Mouse (Mus musculus): Measurements from ENCODE around the gene Polk. TPM values are rescaled to one million over a fixed set of nuclear protein-coding genes. Genes with fewer than 3 reads are reported as not detected.

Gene Polk
- total RNA-seq, 2 experiments from 2014 or later: 11.8 to 13.6 TPM

DNA sequence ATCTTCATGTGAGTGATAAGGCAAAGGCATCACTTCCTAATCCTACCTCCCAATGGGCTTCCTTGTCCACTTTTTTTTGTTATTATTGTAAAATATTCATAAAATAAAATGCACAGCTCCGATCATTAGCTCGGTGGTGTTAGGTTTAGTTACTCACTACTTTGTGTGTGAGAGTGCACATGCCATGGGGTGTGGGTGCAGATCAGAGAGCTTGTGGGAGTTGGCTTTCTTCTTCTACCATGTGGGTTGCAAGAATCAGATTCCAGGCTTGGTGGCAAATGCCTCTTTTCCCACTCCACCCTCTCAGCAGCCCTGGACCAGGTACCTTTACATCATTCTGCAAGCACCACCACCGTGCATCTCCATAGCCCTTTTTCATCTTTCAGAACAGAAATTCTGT, 89.8 kb downstream of the Polk start:
- DNase-seq (ENCODE audit: extremely low spot score in 1 of 2, low spot score in 2 of 2): no peak
- TF ChIP-seq CTCF (IDR thresholded peaks at IDR 0.05): no peak
- H3K4me3 ChIP-seq: no peak overlapping the region
- H3K27ac ChIP-seq: no peak overlapping the region
- intact Hi-C loops (cut with DNase I): no loop called here

DNA sequence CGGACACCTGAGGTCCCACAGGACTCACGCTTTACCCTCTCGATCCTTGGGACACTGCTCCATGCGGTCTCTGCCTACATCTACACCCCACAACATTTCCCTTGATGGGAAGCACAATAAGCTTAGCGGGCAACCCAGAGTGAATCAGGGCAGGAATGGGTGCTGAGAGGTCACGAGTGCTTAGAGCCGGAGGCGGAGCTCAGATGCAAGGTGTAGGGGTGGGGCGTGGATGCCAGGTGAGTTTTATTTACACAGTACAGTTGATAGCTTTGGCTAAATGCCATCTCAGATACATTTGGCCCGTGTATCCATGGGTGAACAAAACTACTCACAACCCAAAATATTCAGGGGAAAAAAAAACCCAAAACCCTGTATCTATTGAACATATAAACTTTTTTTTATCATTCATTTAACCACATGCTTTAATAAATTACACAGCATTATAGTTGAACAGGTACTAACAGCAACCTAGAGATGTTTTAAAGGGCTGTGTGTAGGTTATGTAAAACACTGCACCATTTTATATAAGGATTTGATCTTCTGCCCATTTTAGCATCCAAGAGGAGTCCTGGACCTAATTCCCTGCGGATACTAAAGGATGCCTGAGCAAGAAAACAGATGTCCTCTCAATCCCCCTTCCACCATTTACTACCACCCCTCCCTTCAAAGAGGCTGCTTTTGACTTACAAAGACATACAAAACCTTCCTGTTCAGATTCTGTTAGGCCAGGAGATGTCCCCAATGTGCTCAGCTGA, 90.8 kb downstream of the Polk start:
- no peak for TF ChIP-seq CTCF (IDR thresholded peaks at IDR 0.05)
- intact Hi-C loops (cut with DNase I): no loop called here
- DNase-seq (ENCODE audit: extremely low spot score in 1 of 2, low spot score in 2 of 2): no peak
- Histone ChIP-seq H3K27ac (no peak overlapping the region; the same call in 1 of the 2 replicates), H3K4me3 (no peak overlapping the region)

- H3K4me3 ChIP-seq: no peak overlapping the region
- DNase-seq (ENCODE audit: extremely low spot score in 1 of 2, low spot score in 2 of 2): no peak
- intact Hi-C loops (cut with DNase I): no loop called here
- no peak overlapping the region for H3K27ac ChIP-seq
- TF ChIP-seq CTCF (IDR thresholded peaks at IDR 0.05): no peak
These were observed 91.5 kb downstream of the Polk start for GRCm38 (mm10) chr13:96450869-96451268.

DNA sequence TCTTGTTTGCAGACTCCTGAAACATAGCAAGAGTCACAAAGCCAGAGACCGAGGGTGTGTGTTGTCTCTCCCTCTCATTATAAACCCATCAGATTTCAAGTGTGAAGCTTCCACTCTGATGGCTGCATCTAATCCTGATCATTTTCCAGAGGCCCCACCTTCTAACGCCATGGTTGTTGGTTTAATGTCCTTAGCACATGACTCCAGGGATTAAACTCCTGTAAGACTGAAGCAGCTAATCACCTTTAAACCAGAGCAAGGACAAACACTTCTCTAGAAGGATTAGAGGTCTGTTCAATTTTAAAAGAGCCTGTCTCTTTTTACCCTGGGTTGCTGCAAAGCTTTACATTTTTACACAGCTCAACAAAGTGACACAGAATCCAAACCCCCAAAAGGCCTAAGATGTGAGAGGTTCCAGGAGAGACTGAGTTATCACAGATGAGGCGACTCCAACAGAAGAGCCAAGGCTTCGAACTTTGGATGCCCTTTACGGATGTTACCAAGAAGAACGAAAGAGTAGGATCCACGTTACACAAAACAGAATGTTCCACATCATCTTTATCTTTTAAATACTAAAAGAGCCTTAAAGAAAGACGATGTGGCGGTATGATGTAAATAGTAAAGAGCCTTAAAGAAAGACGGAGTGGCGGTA, 92.0 kb downstream of the Polk start:
- TF ChIP-seq CTCF (IDR thresholded peaks at IDR 0.05): no peak
- intact Hi-C loops (cut with DNase I): no loop called here
- Histone ChIP-seq H3K27ac (no peak overlapping the region), H3K4me3 (no peak overlapping the region)
- no peak for DNase-seq (ENCODE audit: extremely low spot score in 1 of 2, low spot score in 2 of 2)

DNA sequence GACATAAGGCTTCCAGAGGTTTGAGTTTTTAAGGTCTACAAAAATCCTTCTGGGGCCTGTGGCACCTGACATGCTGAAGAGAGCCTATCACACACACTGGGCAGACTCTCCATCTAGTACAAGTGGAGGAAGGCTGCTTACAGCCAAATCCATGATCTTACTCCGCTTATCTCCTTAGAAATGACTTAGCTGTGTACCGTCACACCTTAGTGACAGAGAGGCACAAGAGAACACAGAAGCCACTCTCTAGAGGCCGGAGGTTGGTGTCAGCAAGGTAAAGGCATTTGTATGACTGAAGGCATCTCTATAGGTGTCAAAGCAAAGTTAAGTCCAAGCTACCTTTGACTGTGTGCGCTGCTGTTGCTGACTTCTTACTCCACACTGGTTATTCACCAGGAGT, 101.9 kb downstream of the Polk start:
- no peak for TF ChIP-seq CTCF (IDR thresholded peaks at IDR 0.05)
- Histone ChIP-seq H3K27ac (no peak overlapping the region), H3K4me3 (no peak overlapping the region)
- intact Hi-C loops (cut with DNase I): no loop called here
- DNase-seq (ENCODE audit: extremely low spot score in 1 of 2, low spot score in 2 of 2): no peak

- intact Hi-C loops (cut with DNase I): no loop called here
- no peak for DNase-seq (ENCODE audit: extremely low spot score in 1 of 2, low spot score in 2 of 2)
- TF ChIP-seq CTCF (IDR thresholded peaks at IDR 0.05): no peak
These were observed 105.5 kb downstream of the Polk start for GRCm38 (mm10) chr13:96436921-96437320.

GRCm38 (mm10) chr13:96435793-96436192, 106.6 kb downstream of the Polk start:
- Histone ChIP-seq H3K4me3 (no peak overlapping the region), H3K27ac (no peak overlapping the region)
- DNase-seq (ENCODE audit: extremely low spot score in 1 of 2, low spot score in 2 of 2): no peak
- intact Hi-C loops (cut with DNase I): no loop called here
- no peak for TF ChIP-seq CTCF (IDR thresholded peaks at IDR 0.05)

More at GRCm38 (mm10) chr13:96436921-96437320, 105.5 kb downstream of the Polk start:
- no peak overlapping the region for H3K27ac ChIP-seq
- no peak overlapping the region for H3K4me3 ChIP-seq

DNA sequence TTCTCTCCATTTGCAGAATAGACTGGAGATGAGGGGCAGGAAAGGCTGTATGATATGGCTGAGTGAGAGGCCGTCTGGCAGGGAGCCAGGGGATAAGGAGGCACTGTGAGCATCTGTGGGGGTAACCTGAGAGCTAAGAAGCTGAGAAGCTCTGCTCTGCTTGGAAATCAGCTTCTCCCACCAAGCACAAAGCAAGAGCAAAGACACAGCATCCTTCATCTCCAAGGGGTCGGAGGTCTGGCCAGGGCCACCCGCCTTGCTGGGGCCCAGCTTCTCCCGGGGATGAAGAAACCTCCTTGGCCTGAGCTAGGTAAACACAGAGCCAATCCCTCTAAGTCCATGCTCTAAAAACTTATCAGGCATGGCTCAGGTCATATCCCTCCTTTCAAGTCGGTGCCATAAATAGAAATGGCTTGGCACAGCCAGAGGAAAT, 107.5 kb downstream of the Polk start:
- intact Hi-C loops (cut with DNase I): no loop called here
- H3K27ac ChIP-seq: no peak overlapping the region
- no peak for TF ChIP-seq CTCF (IDR thresholded peaks at IDR 0.05)
- H3K4me3 ChIP-seq: no peak overlapping the region
- DNase-seq (ENCODE audit: extremely low spot score in 1 of 2, low spot score in 2 of 2): no peak

GRCm38 (mm10) chr13:96433648-96434190, 108.7 kb downstream of the Polk start:
- Histone ChIP-seq H3K27ac (no peak overlapping the region), H3K4me3 (no peak overlapping the region)
- no peak for DNase-seq (ENCODE audit: extremely low spot score in 1 of 2, low spot score in 2 of 2)
- intact Hi-C loops (cut with DNase I): no loop called here
- TF ChIP-seq CTCF (IDR thresholded peaks at IDR 0.05): no peak

DNA sequence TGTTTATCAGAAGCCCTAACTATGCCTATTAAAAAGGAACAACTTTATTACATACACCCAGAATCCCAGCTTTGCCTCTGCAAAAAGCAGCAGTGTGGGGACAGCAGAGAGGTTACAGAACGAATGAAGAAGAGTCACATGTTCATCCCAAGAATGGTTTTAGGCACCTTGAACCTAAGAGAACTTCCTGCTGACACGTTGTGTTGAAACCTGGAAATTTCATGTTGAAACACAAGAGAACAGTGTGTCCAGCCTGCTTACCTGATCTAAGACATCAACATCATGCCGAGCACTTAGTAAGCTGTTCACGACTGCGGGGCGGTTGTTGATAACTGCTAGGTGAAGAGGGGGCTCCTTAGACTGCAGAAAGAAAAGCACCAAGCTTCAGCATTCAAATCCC, 109.3 kb downstream of the Polk start:
- Histone ChIP-seq H3K4me3 (no peak overlapping the region), H3K27ac (no peak overlapping the region)
- DNase-seq (ENCODE audit: extremely low spot score in 1 of 2, low spot score in 2 of 2): no peak
- intact Hi-C loops (cut with DNase I): no loop called here
- TF ChIP-seq CTCF (IDR thresholded peaks at IDR 0.05): no peak

DNA sequence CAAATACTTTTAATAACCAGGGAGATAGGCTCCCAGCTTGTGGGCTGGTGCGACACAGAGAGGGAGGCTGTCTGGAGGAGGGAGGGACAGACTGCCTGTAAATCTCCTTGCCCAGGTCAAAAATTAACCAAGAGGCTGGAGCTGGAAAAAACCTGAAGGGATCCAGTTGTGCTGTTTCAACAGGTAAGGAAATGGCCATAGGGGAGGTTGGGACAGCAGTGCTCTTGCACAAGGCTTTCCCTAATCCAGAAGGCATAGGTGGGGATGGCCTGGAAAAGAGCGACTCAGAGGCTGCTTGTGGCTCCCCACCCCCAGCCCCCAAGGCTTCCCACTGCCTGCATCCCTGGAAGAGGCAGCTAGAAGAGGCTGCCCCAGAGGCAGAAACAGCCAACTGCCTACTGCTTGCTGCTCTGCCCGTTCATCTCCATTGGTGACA, 110.0 kb downstream of the Polk start:
- intact Hi-C loops (cut with DNase I): no loop called here
- no peak for TF ChIP-seq CTCF (IDR thresholded peaks at IDR 0.05)
- H3K27ac ChIP-seq: no peak overlapping the region; the same call in 1 of the 2 replicates
- DNase-seq (ENCODE audit: extremely low spot score in 1 of 2, low spot score in 2 of 2): no peak
- no peak overlapping the region for H3K4me3 ChIP-seq

DNA sequence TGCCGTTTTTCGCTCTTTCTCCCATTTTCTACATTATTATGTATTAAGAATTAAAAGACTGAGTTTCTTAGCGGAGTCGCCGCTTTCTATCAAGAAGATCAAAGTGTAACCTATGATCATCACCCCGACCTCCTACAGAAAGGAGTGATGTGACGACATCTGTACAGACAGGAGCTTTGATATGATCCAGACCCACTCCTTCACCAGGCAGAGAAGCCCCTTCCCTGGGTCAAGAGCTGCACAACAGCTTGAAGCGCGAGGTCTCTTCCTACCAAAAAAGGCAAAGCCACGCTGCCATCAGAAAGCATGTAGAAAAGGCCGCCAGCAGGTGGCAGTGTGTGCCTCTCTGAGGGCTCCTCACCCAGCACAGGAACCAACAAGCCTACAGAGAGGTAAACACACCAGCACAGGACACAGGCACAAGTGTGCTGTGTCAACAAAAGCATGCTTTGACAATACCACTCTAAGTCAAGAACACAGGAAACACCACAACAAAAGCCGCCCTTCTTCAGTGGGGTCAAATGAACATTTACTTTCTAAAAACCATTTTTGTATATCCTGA, 110.7 kb downstream of the Polk start:
- intact Hi-C loops (cut with DNase I): loop anchor here (1.0 to 2.0 kb wide), 2 partner anchors 111 to 162 kb away; partner anchors contain the start of genes Col4a3bp and Polk
- peak; percentile 84 to 86 for DNase-seq (ENCODE audit: extremely low spot score in 1 of 2, low spot score in 2 of 2)
- Histone ChIP-seq H3K27ac (no peak overlapping the region), H3K4me3 (no peak overlapping the region)
- peak; percentile 95 for TF ChIP-seq CTCF (IDR thresholded peaks at IDR 0.05)

Other genes with a start within 250 kb of the Polk start
- gene Poc5, start 154.3 kb downstream of the Polk start, total RNA-seq (2021): 10 to 100 TPM; 30.7 to 35.1 TPM
- gene Ankdd1b, start 71.4 kb downstream of the Polk start, total RNA-seq (2021): under 1 TPM; 0.14 to 0.23 TPM
- gene Gm17622, start 51.8 kb downstream of the Polk start, total RNA-seq (2021): not detected
- gene Col4a3bp, start within 50 bp of the Polk start, total RNA-seq (2021): 10 to 100 TPM; 68.3 to 68.5 TPM
- 100 to 1,000 TPM; 157 to 159 TPM for gene Hmgcr, start 128.4 kb upstream of the Polk start, total RNA-seq (2021)
- under 1 TPM in 1 of 2 experiments, not detected in 1; 0.57 TPM for gene Ankrd31, start 205.7 kb upstream of the Polk start, total RNA-seq (2021)